Mouse (Mus musculus): Measurements from ENCODE around the gene Ybx2. TPM values are rescaled to one million over a fixed set of nuclear protein-coding genes. Genes with fewer than 3 reads are reported as not detected.
A peak's percentile ranks its signal among the peaks of the same experiment; 100 is the strongest.

The Ybx2 gene
- 10 to 100 TPM; 10.9 to 11.1 TPM for total RNA-seq (2021)

- peak; percentile 83 to 84 for DNase-seq
Observed at GRCm38 (mm10) chr11:69935137-69935879, at the start of gene Ybx2. Ybx2 (plus strand) TSS chr11:69935796.

- DNase-seq: no peak
Observed at GRCm38 (mm10) chr11:69886907-69887635, 48.5 kb upstream of the Ybx2 start.

DNA sequence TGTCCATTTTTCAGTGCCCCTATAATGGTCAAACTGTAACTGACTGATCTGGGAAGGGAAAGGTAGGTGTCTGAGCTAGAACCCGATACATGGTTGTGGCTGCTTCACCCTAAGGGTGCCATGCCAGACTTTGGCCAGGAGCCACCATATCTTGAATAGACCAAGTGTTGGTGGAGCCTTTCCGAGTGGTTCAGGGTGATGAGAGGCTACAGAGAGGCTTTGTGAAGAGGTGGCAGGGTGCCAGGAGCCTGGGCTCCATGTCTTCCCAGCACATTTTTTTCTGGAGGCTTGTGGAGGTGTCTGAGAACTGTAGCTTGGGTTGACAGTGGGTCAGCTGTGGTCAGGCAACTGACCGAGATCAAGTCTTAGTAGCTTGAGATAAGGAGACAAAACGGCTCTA lies 44.1 kb upstream of the Ybx2 start:
- peak in 1 of 2 experiments; percentile 36 for DNase-seq

GRCm38 (mm10) chr11:69894671-69895070 lies 40.9 kb upstream of the Ybx2 start:
- no peak for DNase-seq

DNA sequence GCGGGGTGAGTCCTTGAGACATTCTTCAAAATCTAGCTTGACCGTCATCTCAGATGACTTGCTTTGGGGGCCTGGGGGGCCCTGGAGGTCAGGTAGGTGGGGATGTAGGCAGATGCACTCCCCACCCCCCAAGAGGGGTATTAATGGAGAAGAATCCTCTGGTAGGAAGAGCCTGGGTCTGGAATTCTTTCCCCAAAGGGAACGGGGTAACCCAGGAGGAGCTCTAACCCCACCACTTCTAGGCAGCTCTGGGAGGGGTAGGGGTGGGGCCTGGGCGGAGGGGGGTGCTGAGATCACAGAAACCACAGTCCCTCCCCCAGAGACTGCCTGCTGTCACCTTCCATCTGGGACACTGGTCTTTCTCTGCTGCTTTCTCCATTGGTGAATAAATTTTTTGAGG lies 40.3 kb upstream of the Ybx2 start, which contains the start of gene Acap1:
TSS of gene Acap1 (minus strand) at position 249 of the 400 bp plus-strand sequence.
- DNase-seq: no peak

GRCm38 (mm10) chr11:69899870-69900269 lies 35.7 kb upstream of the Ybx2 start:
- DNase-seq: no peak

GRCm38 (mm10) chr11:69900471-69901405 lies 34.9 kb upstream of the Ybx2 start, which contains the start of the genes 2810408A11Rik and Neurl4:
2810408A11Rik (minus strand) TSS chr11:69900987.
Neurl4 (plus strand) TSS chr11:69901072.
- DNase-seq: peak; percentile 84 to 86

DNA sequence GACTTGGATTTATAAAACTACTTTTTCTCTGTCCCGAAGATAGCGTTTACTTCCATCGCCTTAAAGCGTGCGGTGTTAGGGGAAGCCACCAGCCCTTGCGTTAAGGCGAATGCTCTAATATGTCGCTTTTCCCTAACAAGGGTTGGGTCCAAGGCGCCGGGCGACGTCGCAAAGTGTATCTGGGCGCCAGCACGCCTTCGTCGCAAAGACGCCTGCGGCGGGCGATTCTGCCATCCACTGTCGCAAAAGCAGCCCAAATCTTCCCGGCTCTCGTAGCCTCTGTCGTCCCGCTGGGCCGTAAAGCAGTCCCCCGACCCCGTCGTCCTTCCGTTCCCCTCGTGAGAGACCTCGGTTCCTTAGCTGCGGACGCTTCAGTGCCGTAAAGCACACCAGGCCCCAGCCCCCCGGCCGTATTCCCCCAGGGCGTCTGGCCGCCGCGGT lies 34.2 kb upstream of the Ybx2 start:
- peak; percentile 97 for DNase-seq

DNA sequence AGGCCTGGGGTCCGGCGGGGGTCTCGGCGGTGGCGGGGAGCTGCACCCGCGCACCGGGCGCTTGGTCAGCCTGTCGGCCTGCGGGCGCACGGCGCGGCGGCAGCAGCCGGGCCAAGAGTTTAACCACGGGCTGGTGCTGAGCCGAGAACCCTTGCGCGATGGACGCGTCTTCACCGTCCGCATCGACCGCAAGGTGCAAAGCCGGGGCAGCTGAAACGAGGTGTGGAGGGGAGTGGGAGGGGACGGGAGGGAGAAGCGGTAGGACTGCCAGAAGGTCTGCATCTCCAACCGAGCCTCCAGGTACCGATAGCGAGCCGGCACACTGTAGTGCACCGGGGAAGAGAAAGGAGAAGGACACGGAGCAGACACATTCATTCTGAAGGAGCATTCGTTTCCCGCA lies 33.6 kb upstream of the Ybx2 start:
- DNase-seq: peak in 1 of 2 experiments; percentile 30

DNA sequence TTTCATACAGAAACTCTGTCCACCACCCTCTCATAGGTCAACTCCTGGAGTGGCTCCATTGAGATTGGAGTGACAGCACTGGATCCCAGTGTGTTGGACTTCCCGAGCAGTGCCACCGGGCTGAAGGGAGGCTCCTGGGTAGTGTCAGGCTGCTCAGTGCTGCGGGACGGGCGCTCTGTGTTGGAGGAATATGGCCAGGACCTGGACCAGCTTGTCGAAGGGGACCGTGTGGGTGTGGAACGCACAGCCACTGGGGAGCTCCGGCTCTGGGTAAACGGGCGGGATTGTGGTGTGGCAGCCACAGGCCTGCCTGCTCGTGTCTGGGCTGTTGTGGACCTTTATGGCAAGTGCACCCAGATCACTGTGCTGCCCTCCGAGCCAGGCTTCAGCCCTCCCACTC lies 32.6 kb upstream of the Ybx2 start:
- DNase-seq: no peak

- DNase-seq: no peak
Observed at GRCm38 (mm10) chr11:69904311-69904710, 31.3 kb upstream of the Ybx2 start.

- DNase-seq: no peak
Observed at GRCm38 (mm10) chr11:69908645-69909044, 27.0 kb upstream of the Ybx2 start.

GRCm38 (mm10) chr11:69909174-69909573 lies 26.4 kb upstream of the Ybx2 start:
- no peak for DNase-seq

GRCm38 (mm10) chr11:69910177-69910576 lies 25.4 kb upstream of the Ybx2 start:
- no peak for DNase-seq

DNA sequence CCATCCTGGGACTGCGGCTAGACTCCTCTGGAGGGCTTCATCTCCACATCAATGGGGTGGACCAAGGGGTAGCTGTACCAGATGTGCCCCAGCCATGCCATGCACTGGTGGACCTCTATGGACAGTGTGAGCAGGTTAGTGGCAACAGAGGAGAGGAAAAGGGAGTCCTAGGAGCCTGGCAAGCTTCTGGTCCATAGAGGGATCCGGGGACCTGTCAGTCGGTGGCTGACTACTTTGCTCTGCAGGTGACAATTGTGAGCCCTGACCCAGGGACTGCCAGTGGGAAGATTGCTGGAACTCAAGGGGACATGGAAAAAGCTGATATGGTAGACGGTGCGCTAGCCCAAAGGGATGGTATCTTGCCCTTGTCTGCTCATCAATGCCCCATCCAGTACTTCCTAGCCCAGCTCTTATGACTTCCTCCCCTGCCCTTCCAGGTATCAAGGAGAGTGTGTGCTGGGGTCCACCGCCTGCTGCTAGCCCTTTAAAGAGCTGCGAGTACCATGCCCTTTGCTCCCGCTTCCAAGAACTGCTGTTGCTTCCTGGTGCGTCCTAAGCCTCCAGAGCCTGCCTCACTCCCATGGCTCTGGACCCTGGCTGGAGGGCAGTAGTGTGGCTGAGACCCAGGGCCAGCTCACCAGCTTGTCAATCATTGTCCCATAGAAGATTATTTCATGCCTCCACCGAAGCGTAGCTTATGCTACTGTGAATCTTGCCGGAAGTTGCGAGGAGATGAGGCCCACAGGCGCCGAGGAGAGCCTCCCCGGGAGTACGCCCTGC lies 24.6 kb upstream of the Ybx2 start:
- DNase-seq: no peak

DNA sequence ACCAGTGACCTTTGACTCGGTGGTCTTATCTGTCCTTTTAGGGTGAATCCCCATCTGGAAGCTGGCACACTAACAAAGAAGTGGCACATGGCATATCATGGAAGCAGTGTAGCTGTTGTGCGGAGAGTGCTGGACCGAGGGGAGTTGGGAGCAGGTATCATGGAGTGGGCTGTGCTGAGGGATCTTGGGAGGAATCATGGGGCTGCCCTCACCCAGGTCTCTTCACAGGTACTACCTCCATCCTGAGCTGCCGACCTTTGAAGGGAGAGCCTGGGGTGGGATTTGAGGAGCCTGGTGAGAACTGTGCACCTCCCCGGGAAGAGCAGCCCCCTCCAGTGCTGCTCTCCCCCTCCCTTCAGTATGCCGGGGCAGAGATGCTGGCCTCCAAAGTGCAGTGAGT lies 23.9 kb upstream of the Ybx2 start:
- no peak for DNase-seq

- DNase-seq: no peak
Observed at GRCm38 (mm10) chr11:69912716-69913530, 22.7 kb upstream of the Ybx2 start.

DNA sequence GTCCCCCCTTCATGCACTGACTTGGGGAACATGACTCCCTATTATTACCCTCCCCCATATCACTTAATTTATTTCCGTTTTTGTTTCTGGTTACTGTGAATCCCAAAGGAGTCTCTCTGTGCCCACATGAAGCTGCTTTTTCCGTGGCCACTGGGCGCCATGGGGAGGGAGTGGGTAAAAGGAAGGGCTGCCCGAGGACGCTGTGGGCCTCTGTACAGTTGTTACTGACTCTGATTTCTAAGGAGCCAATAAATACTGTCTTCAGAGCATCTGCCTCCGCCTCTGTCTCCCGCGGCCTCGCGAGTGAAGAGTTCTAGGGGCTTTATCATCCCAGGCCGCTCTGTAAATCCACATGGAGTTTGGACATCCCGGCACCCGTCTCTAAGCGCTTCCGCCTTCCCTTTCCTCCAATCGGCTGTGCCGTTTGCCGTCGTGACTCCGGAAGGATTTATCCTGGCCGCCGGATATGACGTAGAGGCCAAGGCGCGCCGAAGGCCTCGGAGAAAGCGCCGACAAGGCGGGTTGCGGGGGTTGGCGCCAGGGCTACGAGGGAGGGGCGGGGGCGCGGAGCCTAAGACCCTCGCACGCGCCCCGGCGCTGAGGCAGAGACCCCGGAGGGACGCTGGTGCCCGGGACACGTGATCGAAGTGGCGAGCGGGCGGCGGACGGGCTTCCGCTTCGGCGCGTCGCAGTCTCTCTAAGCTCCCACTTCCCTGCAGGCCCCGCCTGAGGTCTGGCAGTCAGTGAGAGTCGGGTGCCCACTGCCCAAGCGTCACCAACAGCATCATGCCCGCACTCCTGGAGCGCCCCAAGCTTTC lies 21.8 kb upstream of the Ybx2 start, which contains the start of gene Gps2:
TSS of gene Gps2 (plus strand) at position 335 of the 818 bp plus-strand sequence.
- DNase-seq: peak; percentile 91 to 92

- no peak for DNase-seq
Observed at GRCm38 (mm10) chr11:69914372-69914764, 21.2 kb upstream of the Ybx2 start.
